Mouse (Mus musculus): ENCODE measurements around the gene Pnpla8. TPM values are rescaled to one million over a fixed set of nuclear protein-coding genes. Genes with fewer than 3 reads are reported as not detected.

Pnpla8 gene
- 125 TPM for polyA plus RNA-seq (2015; fragmentation: Illumina TruSeq; extraction: RNeasy Lipid Tissue Mini Kit (QIAGEN cat#74804); ENCODE audit: low read depth, low replicate concordance)

GRCm38 (mm10) chr12:44221070-44221469 is at the start of gene Pnpla8:
Pnpla8 (plus strand) TSS chr12:44221370.

GRCm38 (mm10) chr12:44209824-44210752 is 11.1 kb upstream of the Pnpla8 start, which contains the start of gene Dnajb9:
Dnajb9 (minus strand) TSS chr12:44210326.

GRCm38 (mm10) chr12:44328381-44329315 is 107.5 kb downstream of the Pnpla8 start, which contains the start of gene Nrcam:
Nrcam (plus strand) TSS chr12:44328885.

Other genes with a start within 250 kb of the Pnpla8 start
- 62.1 TPM for gene Dnajb9, start 11.0 kb upstream of the Pnpla8 start, polyA plus RNA-seq (2015; fragmentation: Illumina TruSeq; extraction: RNeasy Lipid Tissue Mini Kit (QIAGEN cat#74804); ENCODE audit: low read depth, low replicate concordance)
- gene Nrcam, start 107.5 kb downstream of the Pnpla8 start, polyA plus RNA-seq (2015; fragmentation: Illumina TruSeq; extraction: RNeasy Lipid Tissue Mini Kit (QIAGEN cat#74804); ENCODE audit: low read depth, low replicate concordance), result 256 TPM